Mouse (Mus musculus): ENCODE measurements around the gene Lpar5.
"Not testable (repeated sequence)": the region's sequence is repeated elsewhere in the genome, so short reads cannot be mapped to it uniquely, and the experiment has no call there.

The Lpar5 gene

GRCm38 (mm10) chr6:125067571-125067995 is at the start of gene Lpar5:
Gene Lpar5 (plus strand): TSS chr6:125067920.
- in situ Hi-C loops (cut with MboI): no loop called here

DNA sequence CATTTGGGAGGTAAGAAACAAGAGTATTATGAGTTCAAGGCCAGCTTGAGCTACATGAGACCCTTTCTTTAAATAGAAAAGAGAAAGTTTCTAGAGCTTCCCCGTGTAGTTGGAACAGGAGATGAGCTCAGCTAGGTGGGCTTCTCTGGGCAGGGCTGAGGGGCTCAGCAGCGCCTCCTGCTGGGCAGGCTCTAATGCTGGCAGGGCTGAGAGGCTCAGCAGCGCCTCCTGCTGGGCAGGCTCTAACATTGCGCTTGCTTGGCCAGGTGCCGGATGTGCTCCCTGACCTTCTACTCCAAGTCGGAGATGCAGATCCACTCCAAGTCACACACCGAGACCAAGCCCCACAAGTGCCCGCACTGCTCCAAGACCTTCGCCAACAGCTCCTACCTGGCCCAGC is 37.2 kb upstream of the Lpar5 start:
- in situ Hi-C loops (cut with MboI): loop anchor here (10.0 kb wide), 1 partner anchor 316 kb away; the partner anchor contains the start of genes Emg1 and Phb2

- in situ Hi-C loops (cut with MboI): loop anchor here (10.0 kb wide), 1 partner anchor 317 kb away; the partner anchor contains the start of genes Emg1 and Phb2
These were observed 36.1 kb upstream of the Lpar5 start for GRCm38 (mm10) chr6:125031604-125032003.

GRCm38 (mm10) chr6:125038666-125039065 is 29.1 kb upstream of the Lpar5 start:
- in situ Hi-C loops (cut with MboI): loop anchor here (10.0 kb wide), 1 partner anchor 324 kb away; the partner anchor contains the start of genes Emg1 and Phb2

GRCm38 (mm10) chr6:125039131-125039530 is 28.6 kb upstream of the Lpar5 start:
- in situ Hi-C loops (cut with MboI): loop anchor here (10.0 kb wide), 1 partner anchor 324 kb away; the partner anchor contains the start of genes Emg1 and Phb2

DNA sequence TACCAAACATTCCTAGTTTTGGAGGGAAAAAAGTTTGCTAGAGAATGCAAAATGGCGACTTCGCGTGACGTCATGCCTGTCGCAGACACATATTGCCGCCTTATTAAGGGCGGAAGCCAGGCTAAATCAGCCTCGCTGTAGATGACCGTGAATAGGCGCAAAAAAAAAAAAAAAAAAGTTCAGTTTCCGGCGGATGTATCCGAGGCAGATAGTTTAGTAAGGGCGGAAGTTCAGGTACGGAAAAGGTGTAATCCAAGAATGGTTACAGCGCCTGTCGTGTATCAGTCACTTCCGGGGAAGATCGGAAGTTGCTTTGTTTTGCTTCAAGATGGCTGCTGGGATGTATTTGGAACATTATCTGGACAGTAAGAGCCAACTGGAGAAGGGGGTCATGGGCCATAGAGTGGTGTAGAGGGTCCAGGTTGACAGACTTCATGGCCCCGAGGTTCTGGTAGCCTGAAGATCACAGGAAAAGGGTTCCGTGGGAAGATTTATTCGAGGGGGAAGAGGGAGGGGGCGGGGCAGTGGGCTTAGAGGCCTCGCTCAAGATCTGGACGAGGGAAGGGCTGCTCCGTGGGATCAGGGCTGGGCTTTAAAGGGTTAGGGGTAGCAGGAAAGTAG is 28.1 kb upstream of the Lpar5 start, which contains the start of gene Ing4:
TSS of gene Ing4 (plus strand) at position 228 of the 621 bp plus-strand sequence.
- in situ Hi-C loops (cut with MboI): loop anchor here (10.0 kb wide), 1 partner anchor 325 kb away; the partner anchor contains the start of genes Emg1 and Phb2

DNA sequence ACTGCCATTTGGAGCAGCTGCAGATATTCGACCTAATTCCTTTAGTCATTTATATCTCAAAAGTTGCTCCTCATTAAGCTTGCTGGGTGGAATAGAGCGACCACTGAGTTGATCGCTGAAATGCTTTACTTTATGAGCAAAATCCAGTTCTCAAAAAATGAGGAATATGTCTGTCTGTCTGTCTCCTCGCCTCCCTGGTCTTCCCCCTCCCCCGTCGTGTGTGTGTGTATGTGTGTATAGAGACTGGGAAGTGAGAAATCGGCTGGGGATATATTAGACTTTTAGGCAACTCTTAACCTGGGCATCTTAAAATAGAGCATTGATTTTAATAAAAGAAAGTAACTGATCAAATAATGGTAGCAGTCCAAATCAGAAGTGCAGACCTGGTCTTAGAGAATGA is 27.5 kb upstream of the Lpar5 start:
- in situ Hi-C loops (cut with MboI): no loop called here

DNA sequence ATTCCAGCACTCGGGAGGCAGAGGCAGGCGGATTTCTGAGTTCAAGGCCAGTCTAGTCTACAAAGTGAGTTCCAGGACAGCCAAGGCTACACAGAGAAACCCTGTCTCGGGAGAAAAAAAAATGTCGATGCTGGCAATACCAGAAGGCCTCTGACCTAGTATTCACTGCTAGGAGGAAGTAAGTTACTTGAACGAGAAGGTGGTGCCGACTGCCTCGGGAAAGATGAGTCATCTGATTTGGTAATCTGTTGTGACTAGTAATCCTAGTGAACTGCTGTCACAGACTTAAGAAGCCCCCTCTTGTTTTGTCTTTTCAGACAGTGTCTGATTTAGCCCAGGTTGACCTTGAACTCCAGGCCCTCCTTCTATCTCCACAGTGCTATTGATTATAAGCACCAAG is 26.7 kb upstream of the Lpar5 start:
- in situ Hi-C loops (cut with MboI): no loop called here

- in situ Hi-C loops (cut with MboI): no loop called here
These were observed 25.6 kb upstream of the Lpar5 start for GRCm38 (mm10) chr6:125042081-125042480.

- in situ Hi-C loops (cut with MboI): loop anchor here (5.0 kb wide), 1 partner anchor 36 kb away; no protein-coding TSS in a partner anchor
These were observed 21.0 kb upstream of the Lpar5 start for GRCm38 (mm10) chr6:125046691-125047090.

GRCm38 (mm10) chr6:125049678-125050077 is 18.0 kb upstream of the Lpar5 start, which contains the start of gene Acrbp:
Gene Acrbp (plus strand): TSS chr6:125049689.
- in situ Hi-C loops (cut with MboI): loop anchor here (5.0 kb wide), 1 partner anchor 33 kb away; no protein-coding TSS in a partner anchor

- in situ Hi-C loops (cut with MboI): no loop called here
These were observed 16.5 kb upstream of the Lpar5 start for GRCm38 (mm10) chr6:125051237-125051636.

- in situ Hi-C loops (cut with MboI): no loop called here
These were observed 6.2 kb upstream of the Lpar5 start for GRCm38 (mm10) chr6:125061493-125061892.

DNA sequence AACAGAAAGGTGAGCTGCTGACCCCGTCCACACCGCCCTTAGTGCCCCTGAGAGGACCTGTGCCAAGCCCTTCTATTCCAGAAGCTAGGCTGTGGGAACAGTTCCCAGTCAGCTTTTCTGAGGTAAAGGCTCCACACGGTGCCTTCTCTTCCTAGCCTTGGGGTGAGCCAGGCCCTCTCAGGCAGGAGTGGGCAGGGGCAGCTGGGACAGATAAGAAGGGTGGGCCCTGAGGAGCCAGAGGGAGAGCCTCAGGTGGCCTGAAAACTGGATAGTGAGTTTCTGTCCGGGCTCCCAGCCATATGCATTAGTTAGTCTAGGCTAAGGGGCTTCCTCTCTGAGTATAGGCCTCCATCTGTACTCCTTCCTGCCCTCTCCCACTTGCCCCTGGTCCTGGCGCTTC is 5.2 kb upstream of the Lpar5 start:
- in situ Hi-C loops (cut with MboI): no loop called here

DNA sequence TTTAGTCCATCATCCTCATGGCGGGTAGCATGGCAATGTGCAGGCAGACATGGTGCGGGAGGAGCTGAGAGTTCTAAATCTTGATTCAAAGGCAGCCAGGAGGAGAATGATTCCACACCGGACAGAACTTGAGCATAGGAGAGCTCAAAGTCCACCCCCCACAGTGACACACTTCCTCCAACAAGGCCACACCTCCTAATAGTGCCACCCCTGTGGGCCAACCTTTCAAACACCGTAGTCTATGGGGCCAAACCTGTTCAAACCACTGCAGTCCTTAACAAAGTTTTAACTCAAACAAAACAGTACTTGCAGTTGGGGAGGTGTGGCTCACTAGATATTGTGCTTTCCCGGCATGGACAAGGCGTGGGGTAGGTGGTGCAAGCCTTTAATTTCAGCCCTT is 3.8 kb upstream of the Lpar5 start:
- in situ Hi-C loops (cut with MboI): no loop called here

GRCm38 (mm10) chr6:125065223-125065622 is 2.5 kb upstream of the Lpar5 start:
- in situ Hi-C loops (cut with MboI): not testable (repeated sequence)

GRCm38 (mm10) chr6:125071170-125071895 is 3.6 kb downstream of the Lpar5 start:
- in situ Hi-C loops (cut with MboI): no loop called here

DNA sequence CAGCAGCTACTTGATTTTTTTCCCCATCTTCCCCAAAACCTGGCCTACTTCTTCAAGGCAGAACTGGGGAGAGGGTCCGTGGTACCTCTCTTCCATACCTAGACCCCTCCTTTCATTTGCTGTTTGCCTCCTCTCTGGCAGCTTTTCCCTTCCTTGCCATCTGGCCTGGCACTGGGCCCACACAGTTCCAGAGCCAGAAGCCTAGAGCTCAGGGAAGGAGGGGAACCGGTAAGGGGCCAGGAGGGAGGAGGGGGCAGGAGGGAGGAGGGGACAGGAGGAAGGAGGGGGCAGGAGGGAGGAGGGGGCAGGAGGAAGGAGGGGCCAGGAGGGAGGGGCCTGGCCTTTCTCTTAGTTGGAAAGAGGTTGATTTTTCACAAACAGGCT is 4.2 kb downstream of the Lpar5 start:
- in situ Hi-C loops (cut with MboI): no loop called here

DNA sequence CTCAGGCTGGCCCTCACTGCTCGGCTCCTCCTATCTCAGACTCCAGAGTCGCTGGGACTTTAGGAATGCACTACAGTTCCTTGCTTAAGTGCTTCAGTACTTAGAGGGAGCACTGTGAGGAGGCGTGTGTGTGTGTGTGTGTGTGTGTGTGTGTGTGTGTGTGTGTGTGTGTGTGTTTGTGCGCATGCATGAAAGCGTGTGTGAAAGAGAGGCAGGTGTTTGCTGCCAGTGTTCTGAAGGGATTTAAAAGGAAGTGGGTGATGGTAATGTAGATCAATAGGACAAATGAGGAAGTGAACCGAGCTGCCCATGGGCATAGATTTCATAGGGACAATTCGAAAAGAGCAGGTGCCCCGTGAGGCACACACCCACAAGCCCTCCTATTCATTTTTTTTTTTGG is 6.1 kb downstream of the Lpar5 start:
- in situ Hi-C loops (cut with MboI): no loop called here

DNA sequence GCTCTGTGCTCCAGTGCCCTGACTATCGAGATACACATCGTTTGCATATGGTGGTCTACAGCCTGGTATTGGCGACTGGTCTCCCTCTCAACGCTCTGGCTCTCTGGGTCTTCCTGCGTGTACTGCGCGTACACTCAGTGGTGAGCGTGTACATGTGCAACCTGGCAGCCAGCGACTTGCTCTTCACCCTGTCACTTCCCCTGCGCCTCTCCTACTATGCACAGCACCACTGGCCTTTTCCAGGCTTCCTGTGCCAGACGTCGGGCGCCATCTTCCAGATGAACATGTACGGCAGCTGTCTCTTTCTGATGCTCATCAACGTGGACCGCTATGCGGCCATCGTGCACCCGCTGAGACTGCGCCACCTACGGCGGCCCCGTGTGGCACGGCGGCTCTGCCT is 13.7 kb downstream of the Lpar5 start:
- in situ Hi-C loops (cut with MboI): loop anchor here (5.0 kb wide), 1 partner anchor 34 kb away; the partner anchor contains the start of gene Acrbp

- in situ Hi-C loops (cut with MboI): loop anchor here (5.0 kb wide), 1 partner anchor 35 kb away; the partner anchor contains the start of gene Acrbp
These were observed 14.3 kb downstream of the Lpar5 start for GRCm38 (mm10) chr6:125081797-125082560.

Measured in mature B cell (primary cell).